Mouse (Mus musculus) left cerebral cortex, adult 9 months (tissue): Measurements from ENCODE around the gene Rtp4.

Experiments
- DNase-seq, 2 experiments: peaks; one replicate each; pipeline ENCODE4 v3.0.0; 2022; ENCODE audit warnings: low spot score in 2 of 2

Gene Rtp4

GRCm38 (mm10) chr16:23513401-23513800 lies 6.7 kb upstream of the Rtp4 start:
- DNase-seq: no peak

- DNase-seq: peak in 1 of 2 experiments; percentile 59
Observed at GRCm38 (mm10) chr16:23515766-23516165, 4.3 kb upstream of the Rtp4 start.

- no peak for DNase-seq
Observed at GRCm38 (mm10) chr16:23516606-23517005, 3.5 kb upstream of the Rtp4 start.

GRCm38 (mm10) chr16:23517230-23517629 lies 2.9 kb upstream of the Rtp4 start:
- no peak for DNase-seq

- no peak for DNase-seq
Observed at GRCm38 (mm10) chr16:23517754-23518566, 2.1 kb upstream of the Rtp4 start.

- DNase-seq: no peak
Observed at GRCm38 (mm10) chr16:23518567-23519369, 1.3 kb upstream of the Rtp4 start.

- peak in 1 of 2 experiments; percentile 37 for DNase-seq
Observed at GRCm38 (mm10) chr16:23519771-23520170, 320 bp upstream of the Rtp4 start.

- no peak for DNase-seq
Observed at GRCm38 (mm10) chr16:23521092-23521491, 1.0 kb downstream of the Rtp4 start.

GRCm38 (mm10) chr16:23522081-23522480 lies 2.0 kb downstream of the Rtp4 start:
- no peak for DNase-seq

GRCm38 (mm10) chr16:23529186-23529585 lies 9.1 kb downstream of the Rtp4 start:
- DNase-seq: no peak

- DNase-seq: no peak
Observed at GRCm38 (mm10) chr16:23533707-23534106, 13.6 kb downstream of the Rtp4 start.

- DNase-seq: no peak
Observed at GRCm38 (mm10) chr16:23541046-23541445, 21.0 kb downstream of the Rtp4 start.

GRCm38 (mm10) chr16:23542866-23543265 lies 22.8 kb downstream of the Rtp4 start:
- DNase-seq: no peak

GRCm38 (mm10) chr16:23544361-23544760 lies 24.3 kb downstream of the Rtp4 start:
- no peak for DNase-seq

- DNase-seq: no peak
Observed at GRCm38 (mm10) chr16:23547783-23548182, 27.7 kb downstream of the Rtp4 start.

- DNase-seq: peak in 1 of 2 experiments; percentile 73
Observed at GRCm38 (mm10) chr16:23550346-23550980, 30.4 kb downstream of the Rtp4 start.

- DNase-seq: no peak
Observed at GRCm38 (mm10) chr16:23550981-23551582, 31.0 kb downstream of the Rtp4 start.

GRCm38 (mm10) chr16:23554673-23555072 lies 34.6 kb downstream of the Rtp4 start:
- DNase-seq: no peak

- no peak for DNase-seq
Observed at GRCm38 (mm10) chr16:23557195-23557594, 37.1 kb downstream of the Rtp4 start.

- DNase-seq: no peak
Observed at GRCm38 (mm10) chr16:23557669-23558068, 37.6 kb downstream of the Rtp4 start.

GRCm38 (mm10) chr16:23568369-23568958 lies 48.4 kb downstream of the Rtp4 start:
- DNase-seq: no peak

GRCm38 (mm10) chr16:23574561-23574960 lies 54.5 kb downstream of the Rtp4 start:
- DNase-seq: no peak
